ENCODE assay signal across 8 mouse cellular contexts in genomic region chr7:143480498-143480897, GRCm38 (mm10). TPM values are rescaled to one million over a fixed set of nuclear protein-coding genes. Genes with fewer than 3 reads are reported as not detected.
DNase-seq lines count a peak whose midpoint lies in the region; ATAC-seq lines count a peak whose summit lies in the region.

No protein-coding gene starts in this region.

- H3K9ac ChIP-seq in midbrain, embryonic 14.5 days (replicated peaks; ENCODE audit: low read length): no peak overlapping the region
- H3K9ac ChIP-seq in midbrain, embryonic 15.5 days: no peak overlapping the region

- H3K4me2 ChIP-seq in midbrain, embryonic 14.5 days (ENCODE audit: low read length): no peak overlapping the region
- no peak overlapping the region for H3K4me2 ChIP-seq in midbrain, embryonic 15.5 days

- no peak for ATAC-seq in midbrain, embryonic 14.5 days (ENCODE audit: low FRiP score, low TSS enrichment)
- no peak for ATAC-seq in midbrain, embryonic 15.5 days (replicated peaks)

- no peaks in the 10 kb centered on the region for H3K9me3 ChIP-seq in midbrain, embryonic 14.5 days (ENCODE audit: control insufficient read depth, low read length)
- H3K9me3 ChIP-seq in midbrain, embryonic 15.5 days: no peaks in the 10 kb centered on the region

- H3K27me3 ChIP-seq in midbrain, embryonic 14.5 days (ENCODE audit: control insufficient read depth, insufficient read depth, low read length): no peaks in the 10 kb centered on the region
- no peaks in the 10 kb centered on the region for H3K27me3 ChIP-seq in midbrain, embryonic 15.5 days (replicated peaks)

- DNase-seq in embryo, embryonic 10 days (ENCODE audit: low spot score): peak; percentile 47
- DNase-seq in embryo, embryonic 9.5 days (ENCODE audit: extremely low spot score): no peak
- peak; percentile 55 for DNase-seq in midbrain, embryonic 14.5 days
- DNase-seq in c-Kit-positive CD71-positive TER-119-positive erythroid progenitor cells, embryonic 14.5 days (ENCODE audit: low spot score): peak; percentile 57
- DNase-seq in induced T-regulatory cell, adult 2 months (ENCODE audit: low read depth): peak; percentile 73
- DNase-seq in lung, postnatal 36 days: peak; percentile 78
- peak; percentile 49 to 65 for DNase-seq in thymus, postnatal 36 days

- no peak overlapping the region for H3K27ac ChIP-seq in midbrain, embryonic 14.5 days (replicated peaks; ENCODE audit: low read depth, low read length)
- H3K27ac ChIP-seq in midbrain, embryonic 15.5 days: no peak overlapping the region

- H3K4me1 ChIP-seq in midbrain, embryonic 14.5 days (ENCODE audit: control insufficient read depth, insufficient read depth, low read length): no peaks in the 10 kb centered on the region
- no peaks in the 10 kb centered on the region for H3K4me1 ChIP-seq in midbrain, embryonic 15.5 days

- H3K4me3 ChIP-seq in midbrain, embryonic 14.5 days (replicated peaks; ENCODE audit: low read depth, low read length): no peak overlapping the region
- no peak overlapping the region for H3K4me3 ChIP-seq in midbrain, embryonic 15.5 days

- WGBS in midbrain, embryonic 14.5 days: 31% methylated on average over 13 of the region's 13 CpGs
- 35% methylated on average over 13 of the region's 13 CpGs for WGBS in midbrain, embryonic 15.5 days

- H3K36me3 ChIP-seq in midbrain, embryonic 14.5 days (ENCODE audit: control insufficient read depth, insufficient read depth, low read length): no peaks in the 10 kb centered on the region
- no peaks in the 10 kb centered on the region for H3K36me3 ChIP-seq in midbrain, embryonic 15.5 days (replicated peaks)

RNA-seq across cellular contexts. Expression of gene Slc22a18, which starts 7.0 kb away (rescaled TPM):
- polyA plus RNA-seq in midbrain, embryonic 14.5 days (2014; fragmentation: Nextera tagmentation; extraction: Ambion mirVana): 0.20 and 0.78 TPM in 2 replicates
- polyA plus RNA-seq in midbrain, embryonic 15.5 days (2015; fragmentation: Nextera tagmentation; extraction: Ambion mirVana): 0.97 and 1.0 TPM in 2 replicates

RNA-seq across cellular contexts. Expression of gene Cdkn1c, which starts 19.6 kb away (rescaled TPM):
- 271 and 417 TPM in 2 replicates for polyA plus RNA-seq in midbrain, embryonic 14.5 days (2014; fragmentation: Nextera tagmentation; extraction: Ambion mirVana)
- 288 and 345 TPM in 2 replicates for polyA plus RNA-seq in midbrain, embryonic 15.5 days (2015; fragmentation: Nextera tagmentation; extraction: Ambion mirVana)

RNA-seq across cellular contexts. Expression of gene Phlda2, which starts 22.5 kb away (rescaled TPM):
- polyA plus RNA-seq in midbrain, embryonic 14.5 days (2014; fragmentation: Nextera tagmentation; extraction: Ambion mirVana): 0.45 TPM in 1 of 2 replicates, not detected in the other
- polyA plus RNA-seq in midbrain, embryonic 15.5 days (2015; fragmentation: Nextera tagmentation; extraction: Ambion mirVana): 0.51 and 0.66 TPM in 2 replicates
